Mouse (Mus musculus) G1E (cell line): Measurements from ENCODE around the gene Arhgef10l.

ENCODE experiments used
- CTCF ChIP-seq: IDR thresholded peaks from 2 replicates; pipeline ENCODE4 v1.5.1; 2012; ENCODE audit warnings: low read depth, low read length, inconsistent platforms, mixed read lengths
- GATA1 ChIP-seq: IDR thresholded peaks from 2 replicates; pipeline ENCODE4 v1.6.1; 2012; ENCODE audit warnings: borderline replicate concordance, low read length, inconsistent platforms, mixed read lengths
- TAL1 ChIP-seq: conservative IDR thresholded peaks from 2 replicates; pipeline ENCODE4 v1.6.1; 2012; ENCODE audit warnings: low read depth, low read length, inconsistent platforms, mixed read lengths

GRCm38 (mm10) chr4:140610841-140611609 lies 54.8 kb downstream of the Arhgef10l start:
- TF ChIP-seq CTCF: no peak
- no peak for TF ChIP-seq GATA1
- no peak for TF ChIP-seq TAL1
